Mouse (Mus musculus): ENCODE data around the gene Tbccd1. TPM values are rescaled to one million over a fixed set of nuclear protein-coding genes. Genes with fewer than 3 reads are reported as not detected.

Gene Tbccd1
- 10 to 100 TPM; 17.5 to 20.5 TPM for total RNA-seq (2021)
- 7.3 and 8.3 TPM in 2 replicates for polyA plus RNA-seq (2012; rRNA removed)
- long read RNA-seq, partial matches to known transcripts = 4 of 11 reads
- long read RNA-seq, other reads (novel, unspliced or antisense) = 5 of 11 reads

DNA sequence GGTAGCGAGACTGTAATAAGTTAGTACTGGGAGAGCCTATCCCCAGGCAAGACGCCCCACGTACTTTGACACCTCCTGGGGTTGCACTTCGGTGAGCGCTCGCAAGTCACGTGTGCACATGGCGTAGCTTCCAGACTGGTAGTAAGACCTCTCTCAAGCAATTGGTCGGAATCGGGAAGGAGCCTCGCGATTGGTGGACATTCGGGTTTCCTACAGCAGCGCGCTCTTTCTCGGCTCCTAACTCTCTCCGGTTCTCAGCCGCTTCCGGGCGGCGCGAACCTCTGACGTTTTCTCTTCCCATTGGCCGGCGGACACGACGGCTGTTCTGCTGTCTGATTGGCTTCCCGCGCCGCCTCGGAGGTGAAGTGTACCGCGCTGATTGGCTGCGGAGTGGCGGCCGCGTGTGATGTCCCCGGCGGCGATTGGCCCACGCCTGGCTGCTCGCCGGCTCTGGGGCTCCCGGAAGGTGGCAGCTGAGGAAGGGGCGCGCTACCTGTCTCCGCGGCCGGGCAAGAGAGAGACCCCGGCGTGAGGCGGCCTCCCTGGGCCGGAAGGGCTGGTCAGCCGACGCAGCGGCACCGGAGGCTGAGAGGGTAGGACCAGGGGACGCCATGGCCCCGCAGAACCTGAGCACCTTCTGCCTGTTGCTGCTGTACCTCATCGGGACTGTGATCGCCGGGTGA lies at the start of gene Tbccd1, which contains the start of gene Dnajb11:
Gene Tbccd1, minus strand, starts transcription at position 239 of the 683 bp plus-strand sequence.
Gene Dnajb11, plus strand, starts transcription at position 415 of the 683 bp plus-strand sequence.
- DNase-seq = peak; percentile 100

DNA sequence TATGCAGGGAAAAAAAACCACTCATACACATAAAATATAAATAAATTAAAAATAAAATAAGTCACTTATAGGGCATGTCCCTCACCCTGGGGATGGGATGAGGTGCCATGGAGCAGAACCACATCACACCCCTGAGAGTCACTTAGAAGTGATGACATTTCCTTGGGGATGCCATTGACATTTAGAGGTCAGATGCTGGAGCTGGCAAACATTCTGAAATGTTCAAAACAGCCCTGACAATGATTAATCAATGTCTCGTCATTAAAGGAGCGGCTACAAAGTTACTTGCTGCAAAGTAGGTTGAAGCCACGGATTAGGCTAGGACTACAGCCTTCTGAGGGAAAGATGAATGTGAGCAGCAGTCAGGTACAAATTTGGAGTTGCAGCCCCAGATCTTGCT lies 43.9 kb upstream of the Tbccd1 start:
- peak; percentile 65 for DNase-seq

DNA sequence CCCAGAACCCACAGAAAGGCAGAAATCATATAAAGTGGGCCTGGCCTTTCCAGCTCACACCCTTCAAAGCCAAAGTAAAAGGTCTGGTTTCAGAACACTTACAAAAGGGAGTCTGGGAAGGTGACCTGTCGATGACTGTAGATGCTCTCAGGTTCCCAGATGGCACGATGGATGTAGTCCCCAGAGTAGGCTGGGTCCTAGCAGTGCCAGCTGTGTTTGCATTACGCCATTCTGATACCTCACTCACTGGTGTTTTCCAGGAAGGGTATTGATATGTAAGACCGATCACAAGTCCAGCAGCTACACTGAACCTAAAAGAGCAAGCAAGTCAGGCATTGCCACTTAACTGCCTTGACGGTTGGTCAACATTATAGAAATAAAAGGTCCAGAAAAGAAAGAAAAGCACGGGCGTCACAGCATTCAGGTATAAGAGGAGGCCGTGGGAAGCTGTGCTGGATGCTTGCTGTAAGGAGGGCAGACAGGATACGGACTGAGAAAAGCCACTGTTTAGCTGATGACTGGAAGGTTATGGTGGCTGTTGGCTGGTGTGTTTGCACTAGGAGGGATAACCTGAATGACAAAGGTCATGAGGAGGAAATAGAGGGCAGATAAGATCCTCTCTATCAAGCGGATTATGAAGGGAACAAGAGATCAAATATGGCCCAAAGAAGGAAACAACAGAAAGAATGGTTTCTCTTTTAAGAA lies 42.5 kb upstream of the Tbccd1 start:
- no peak for DNase-seq

DNA sequence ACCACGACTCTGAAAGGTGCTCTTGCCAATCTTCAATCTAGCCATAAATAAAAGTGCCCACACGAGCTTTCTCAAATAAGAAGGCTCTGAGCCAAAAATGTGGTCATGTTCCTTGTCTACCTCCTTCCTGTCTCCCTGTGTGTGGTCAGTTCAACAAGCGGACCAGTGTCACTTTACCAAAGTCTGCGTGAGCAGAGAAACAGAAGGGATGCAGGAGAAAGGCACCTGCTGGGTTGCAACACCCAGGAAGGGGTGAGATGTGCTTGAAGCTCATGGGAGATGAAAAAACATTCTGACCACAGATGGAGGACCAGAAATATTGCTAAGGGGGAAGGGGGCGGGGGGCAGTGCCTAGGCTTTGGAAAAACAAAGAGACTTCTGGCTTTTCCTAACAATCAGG lies 41.9 kb upstream of the Tbccd1 start:
- no peak for DNase-seq

DNA sequence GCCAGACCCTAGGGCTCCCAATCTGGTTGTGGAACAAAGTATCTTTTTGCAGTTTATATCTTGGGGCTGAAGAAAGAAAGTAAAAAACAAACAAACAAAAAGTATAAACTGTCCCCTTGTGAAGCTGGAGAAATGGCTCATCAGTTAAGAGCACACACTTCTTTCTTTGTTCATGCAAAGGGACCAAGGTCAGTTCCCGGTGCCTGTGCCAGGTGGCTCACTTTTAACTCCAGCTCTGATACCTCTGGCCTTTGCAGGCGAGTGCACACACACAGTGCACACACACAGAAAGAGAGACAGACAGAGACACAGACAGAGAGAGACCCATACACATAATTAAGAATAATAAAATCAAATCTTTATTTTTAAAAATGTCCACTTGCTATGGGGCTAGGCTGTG lies 39.1 kb upstream of the Tbccd1 start:
- peak; percentile 78 for DNase-seq

DNA sequence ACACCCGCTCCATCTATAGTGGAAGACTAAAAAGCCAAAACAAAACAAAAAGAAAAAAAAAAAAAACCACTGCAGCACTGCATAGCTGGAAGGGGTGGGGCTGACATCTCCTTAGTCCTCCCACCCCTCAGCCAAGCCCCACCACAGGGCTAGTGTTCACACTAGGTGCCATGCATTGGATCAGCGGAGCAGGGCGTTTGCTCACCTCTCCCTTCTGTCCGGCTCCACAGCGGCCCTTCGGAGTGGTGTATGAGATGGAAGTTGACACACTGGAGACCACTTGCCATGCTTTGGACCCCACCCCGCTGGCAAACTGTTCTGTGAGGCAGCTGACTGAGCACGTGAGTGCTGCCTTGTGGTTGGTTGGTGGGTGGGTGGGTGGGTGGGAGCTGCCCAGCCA lies 36.6 kb upstream of the Tbccd1 start:
- DNase-seq = no peak

DNA sequence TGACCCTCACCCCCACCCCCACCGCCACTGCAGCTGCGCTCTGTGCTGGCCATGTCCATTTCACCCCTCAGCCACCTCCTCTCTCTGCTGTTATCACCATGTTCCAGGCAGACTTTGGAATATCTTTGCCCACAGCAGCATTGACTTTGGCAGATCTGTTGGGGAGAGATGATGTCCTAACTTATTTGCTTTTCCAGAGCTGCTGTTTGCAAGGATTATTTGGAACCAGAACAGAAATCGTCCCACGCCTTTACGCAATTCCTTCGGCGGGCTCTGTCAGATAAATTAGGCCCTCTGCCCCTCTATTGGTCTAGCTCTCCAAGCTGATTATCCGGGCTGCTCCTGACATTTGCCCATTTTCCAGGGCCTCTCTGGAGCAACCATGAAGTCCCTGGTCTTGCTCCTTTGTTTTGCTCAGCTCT lies 34.3 kb upstream of the Tbccd1 start:
- no peak for DNase-seq

DNA sequence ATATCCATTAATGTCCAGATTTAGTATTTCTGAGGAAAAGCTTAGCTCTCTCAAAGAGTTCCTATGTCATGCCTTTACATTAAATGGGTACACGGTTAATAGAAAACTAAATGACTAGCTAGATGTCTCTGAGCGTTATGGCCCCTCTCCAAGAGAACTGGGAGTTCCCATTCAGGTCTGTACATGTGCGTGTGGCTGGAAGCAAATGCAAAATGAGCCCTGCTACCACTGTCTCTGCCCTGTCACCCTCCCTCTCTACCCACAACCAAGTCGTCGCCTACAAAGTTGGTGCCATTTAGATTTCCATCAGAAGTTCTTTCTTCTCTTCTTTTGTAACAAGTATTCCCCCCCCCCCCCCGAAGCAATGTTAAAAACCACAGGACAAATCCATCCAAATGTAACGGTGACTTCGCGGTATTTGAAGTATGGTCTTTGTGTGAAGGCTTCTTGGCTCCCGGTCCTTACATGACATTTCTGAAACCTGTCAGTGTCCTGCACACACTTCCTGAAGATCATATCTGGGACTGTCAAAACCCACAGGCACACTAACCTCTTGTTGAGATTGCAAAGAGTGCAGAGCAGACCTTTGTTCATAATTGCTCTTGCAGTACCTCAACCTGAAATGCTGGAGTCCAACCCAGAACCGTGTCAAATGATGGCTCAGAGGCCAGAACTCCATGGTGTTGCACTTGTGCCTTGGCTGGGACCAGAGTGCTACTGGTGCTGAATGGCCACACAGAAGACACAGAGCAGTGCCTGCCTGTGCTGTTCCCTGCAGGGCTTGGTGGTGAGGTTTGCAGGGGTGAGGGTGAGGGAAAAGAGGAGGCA lies 33.4 kb upstream of the Tbccd1 start, which contains the start of gene Ahsg:
Gene Ahsg, plus strand, starts transcription at position 595 of the 828 bp plus-strand sequence.
- DNase-seq = no peak

DNA sequence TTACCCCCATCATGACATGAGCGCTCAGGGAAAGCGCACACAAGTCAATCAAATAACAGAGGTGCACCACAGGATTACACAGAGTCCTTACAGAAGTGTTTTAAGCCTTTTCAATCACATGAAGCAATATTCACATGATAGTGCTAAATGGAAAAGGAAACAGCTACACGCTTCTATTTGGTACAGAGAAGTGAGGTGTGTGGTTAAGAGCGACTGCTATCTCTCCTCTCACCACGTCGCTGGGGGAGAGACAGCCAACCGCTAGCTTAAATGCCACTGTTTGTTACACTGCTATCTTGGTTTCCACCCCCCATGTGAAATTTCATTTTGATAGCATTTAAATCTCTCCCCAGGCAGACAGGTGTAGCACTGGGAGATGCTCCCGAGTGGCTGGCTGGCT lies 32.2 kb upstream of the Tbccd1 start:
- DNase-seq = no peak

DNA sequence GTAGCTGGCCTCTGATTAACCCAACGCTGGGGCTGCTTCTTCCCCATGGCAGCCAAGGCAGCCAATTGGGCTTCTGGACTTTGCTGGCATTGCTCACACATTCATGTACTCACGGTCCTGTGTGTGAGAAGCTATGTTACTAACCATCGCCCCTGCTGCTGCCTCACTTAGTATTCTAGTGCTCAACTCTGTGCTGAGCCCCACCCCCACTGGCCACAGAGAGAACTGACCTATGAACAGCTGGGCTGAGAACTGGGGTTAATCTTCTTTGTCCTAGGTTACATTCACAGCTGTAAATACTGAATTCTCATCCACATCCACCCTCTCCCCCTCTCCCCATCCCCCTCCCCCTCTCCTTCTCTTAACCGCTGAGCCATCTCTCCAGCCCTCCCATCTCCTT lies 31.4 kb upstream of the Tbccd1 start:
- DNase-seq = no peak

DNA sequence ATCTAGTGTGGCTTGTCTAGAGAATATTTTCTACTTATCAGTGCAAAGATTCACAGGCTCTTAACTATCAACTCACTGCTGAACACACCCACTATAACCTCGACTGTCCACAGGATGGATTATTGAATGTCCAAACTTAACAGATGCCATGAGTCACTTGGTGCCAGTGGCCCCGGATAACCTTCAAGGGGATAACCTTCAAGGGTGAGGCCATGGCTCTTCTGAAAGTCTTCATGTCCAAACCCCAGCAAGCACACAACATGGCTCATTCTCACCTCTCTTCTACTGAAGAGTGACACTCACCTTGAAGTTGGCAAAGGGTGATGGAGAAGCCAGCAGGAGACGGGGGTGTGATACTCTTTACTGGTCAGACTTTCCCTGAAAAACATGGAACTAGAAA lies 29.3 kb upstream of the Tbccd1 start:
- DNase-seq = peak; percentile 77

DNA sequence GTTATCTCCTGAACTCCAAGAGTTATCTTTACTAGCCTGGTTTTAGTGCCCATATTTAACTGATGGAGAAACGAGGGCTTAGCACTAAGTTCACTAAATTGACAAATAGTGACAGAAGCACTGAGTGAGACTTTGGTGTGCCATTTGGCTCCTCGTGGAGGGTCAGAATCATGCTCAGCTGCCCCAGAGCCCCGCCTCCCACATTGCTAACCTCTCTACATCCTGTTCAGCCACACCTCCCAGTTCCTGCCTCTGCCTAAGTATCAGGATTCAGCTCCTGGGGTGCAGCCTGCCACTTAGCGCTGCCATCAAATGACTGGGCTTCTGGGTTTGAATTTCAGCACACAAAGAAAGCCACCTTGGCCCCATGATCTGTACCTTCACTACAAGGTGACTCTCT lies 27.9 kb upstream of the Tbccd1 start:
- DNase-seq = no peak

DNA sequence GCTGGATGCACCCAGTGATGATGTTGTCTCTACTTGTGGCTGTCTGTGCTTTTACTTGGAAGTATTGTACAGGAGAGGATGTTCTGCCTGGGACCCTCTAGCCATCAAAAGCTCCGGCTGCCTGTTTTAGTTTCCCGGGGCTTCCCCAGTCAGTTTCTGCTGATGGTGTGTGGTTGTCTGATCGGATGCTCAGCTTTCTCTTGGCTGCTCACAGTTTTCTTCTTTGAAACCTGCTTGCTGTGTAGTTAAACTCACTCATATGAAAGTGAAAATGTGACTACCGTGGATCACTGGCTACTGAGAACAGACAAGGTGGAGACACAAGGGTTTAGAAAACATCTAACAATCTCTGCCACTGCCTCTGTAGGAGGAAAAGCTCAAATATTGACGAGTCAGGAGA lies 26.0 kb upstream of the Tbccd1 start:
- DNase-seq = no peak

DNA sequence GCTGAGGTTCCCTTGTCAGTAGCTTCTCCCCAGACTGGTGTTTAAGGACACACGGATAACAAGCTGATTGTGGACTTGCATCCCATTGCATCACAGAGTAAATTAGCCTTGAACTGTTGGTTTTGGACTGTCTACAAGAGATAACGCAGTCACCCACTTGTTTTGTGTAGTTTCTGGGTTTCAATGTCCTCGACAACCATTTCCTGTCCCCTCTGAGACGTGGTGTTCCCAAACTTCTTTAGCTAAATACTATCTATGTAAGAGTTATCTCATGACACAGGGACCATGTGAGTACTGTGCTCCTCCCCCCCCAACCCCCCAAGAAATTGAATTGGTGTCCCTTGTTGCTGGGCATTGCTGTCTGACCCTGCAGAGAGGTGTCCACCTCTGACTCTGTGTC lies 24.0 kb upstream of the Tbccd1 start:
- DNase-seq = peak; percentile 74

DNA sequence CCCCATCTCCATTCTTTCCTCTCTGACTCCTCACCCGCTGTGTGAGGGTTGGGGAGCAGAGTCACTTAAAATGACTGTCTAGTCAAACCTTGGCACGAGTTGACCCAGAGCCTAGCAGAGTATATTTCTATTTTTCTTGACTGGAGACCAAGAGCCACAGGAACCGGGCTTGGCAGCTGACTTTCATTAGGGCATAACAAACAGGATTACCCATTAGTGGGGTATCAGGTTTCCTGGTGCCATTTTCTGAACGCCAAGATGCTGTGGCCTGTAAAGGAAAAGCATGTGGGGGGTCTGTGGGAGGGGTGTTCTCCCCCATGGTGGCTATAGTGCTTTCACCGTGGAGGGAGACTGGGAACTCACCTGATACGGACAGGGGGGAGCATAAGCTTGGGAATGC lies 23.4 kb upstream of the Tbccd1 start:
- DNase-seq = no peak

DNA sequence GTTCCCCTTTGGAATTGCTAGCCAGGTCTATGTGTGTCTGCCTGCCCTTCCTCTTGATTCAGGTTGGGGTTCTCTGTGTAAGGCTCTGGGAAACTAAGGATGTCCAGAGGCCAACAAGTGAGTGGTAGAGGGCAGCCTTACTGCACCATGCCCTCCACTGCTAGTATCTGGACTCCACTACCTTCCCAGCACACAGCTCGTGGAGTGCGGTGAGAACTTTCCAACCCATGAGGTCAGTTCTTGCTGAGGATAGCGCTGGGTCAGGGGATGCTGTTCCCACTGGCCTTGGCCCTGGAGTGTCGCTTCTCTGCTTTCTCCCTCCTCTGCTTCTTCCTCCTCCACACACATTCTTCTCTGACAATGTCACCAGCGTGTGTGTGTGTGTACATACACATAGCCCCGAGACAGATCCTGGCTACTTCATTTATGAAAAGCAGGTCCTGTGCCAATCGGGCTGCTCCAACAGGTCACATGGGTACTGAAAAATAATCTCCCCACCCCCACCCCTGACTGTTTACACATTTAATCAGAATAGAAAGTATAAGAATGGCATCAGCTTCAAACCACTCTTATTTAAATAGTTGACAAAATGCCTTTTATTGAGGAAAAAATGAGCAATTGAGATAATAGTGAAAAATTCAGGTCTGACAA lies 22.6 kb upstream of the Tbccd1 start:
- no peak for DNase-seq

DNA sequence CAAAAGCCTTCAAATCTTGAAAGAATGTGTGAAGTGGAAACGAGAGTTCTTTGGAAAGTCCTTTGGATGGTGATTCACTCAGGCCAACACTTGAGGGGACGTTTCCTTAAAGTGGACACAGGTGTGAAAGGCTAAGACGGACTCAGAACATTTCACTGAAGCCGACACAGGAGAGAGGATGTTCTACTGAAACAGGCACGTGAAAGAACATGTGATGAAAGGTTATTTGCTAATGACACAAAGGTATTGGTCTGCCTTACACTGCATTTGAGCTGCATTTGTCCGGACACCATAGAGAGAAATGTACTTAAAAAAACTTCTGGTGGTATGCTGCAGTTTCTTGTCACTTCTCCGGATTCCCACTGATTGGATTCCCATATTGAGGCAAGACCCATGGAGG lies 21.2 kb upstream of the Tbccd1 start:
- DNase-seq = no peak

DNA sequence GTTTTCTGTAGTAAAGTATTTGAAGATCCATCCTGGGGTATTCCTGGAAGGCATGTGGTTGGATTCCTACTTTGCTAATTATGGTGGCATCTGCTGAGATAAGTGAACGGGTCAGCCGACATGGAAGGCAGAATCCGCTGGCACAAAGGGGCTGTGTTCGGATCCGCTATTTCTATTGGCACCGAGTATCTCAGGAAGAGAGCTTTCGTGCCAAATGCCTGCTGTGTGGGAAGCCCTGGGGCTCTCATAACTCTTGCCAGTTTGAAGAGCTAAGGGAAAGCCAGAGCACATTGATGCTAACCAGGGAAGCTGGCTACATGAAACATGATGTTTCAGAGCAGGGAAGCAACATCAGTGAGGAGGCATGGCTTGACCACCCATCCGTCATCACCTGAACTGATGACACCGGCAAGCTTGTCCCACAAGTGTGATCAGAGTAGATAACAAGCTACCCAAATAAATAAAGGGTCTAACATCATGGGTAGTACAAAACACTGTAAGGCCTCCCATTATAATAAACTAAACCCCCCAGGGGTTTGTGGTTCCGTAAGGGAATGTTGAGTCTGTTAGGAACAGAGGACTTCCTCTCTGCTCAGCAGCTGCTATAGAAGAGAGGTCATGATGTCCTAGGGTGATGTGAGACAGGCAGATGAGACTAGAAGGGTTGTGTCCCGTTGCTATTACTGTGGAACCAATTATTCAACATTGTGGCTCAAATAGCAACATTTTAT lies 20.4 kb upstream of the Tbccd1 start:
- no peak for DNase-seq

DNA sequence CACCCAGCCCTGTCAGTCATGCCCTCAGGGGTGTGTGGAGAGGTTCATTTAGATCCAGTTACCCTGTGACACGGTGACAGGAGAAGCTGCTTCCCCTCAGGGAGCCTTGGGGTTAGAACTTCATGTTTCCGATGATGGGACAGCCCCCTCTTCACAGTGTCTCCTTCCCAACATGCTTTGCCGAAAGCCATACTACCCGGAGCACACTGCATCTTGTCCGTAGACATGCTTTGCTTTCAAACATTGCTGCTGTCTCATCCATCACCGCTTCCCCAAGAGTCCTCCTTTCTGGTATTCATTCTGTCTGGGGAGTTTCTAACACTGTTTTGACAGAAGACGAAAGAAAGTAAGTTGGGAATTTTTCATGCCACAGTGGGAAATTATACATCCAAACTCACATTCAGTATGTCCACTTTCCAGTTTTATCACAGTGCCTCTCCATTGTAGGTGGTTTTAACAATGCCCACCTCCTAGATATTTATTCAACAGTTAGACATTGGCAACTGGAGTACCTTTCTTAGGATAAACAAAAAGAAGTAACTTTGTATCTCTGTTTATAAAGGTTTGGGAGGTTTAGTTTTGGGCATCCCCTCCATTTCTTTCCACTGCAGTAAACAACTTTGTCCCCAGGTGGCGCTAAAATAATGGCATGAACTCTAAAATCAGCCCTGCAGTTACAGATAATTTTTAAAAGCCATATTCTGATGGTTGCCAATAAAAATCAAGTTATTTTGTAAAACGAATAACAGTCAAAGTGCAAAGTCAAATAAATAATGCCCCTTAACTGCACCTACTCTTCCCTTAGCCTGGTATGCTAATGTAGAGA lies 19.0 kb upstream of the Tbccd1 start:
- no peak for DNase-seq

DNA sequence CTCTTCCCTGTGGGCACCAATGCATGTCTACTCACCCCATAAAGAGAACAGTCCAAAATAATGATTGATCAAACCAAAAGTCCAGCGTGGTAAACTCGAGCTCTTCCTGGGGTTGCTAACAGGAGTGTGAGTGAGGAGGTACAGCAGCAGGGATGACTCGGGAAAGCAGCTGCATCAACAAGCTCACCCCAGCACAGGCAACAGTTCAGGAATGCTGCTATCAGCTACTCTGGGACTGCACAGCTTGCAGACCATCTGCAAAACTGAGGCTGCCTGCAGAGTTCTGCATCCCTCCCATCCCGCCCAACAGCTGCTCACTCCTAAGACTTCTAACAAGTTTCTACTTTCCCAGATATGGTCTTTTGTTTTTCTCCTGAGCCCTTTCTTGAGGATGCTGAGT lies 15.9 kb upstream of the Tbccd1 start:
- no peak for DNase-seq

Data from adrenal gland, adult 2 months (tissue).